Mouse (Mus musculus) lung, postnatal 14 days (tissue): ENCODE measurements at regions not wholly inside any gene's neighbourhood (a gene's known extent, or its start where the extent isn't known, plus 50 kb on each side); places are given as distances from the start of the nearest gene placed in this dataset.

Source experiments
- DNase-seq: peaks from one replicate; pipeline ENCODE4 v3.0.0; 2021

GRCm38 (mm10) chr8:100796628-100797027, 1380.4 kb upstream of the Cdh8 start:
- DNase-seq: no peak

GRCm38 (mm10) chr8:100793951-100794350, 1377.7 kb upstream of the Cdh8 start:
- no peak for DNase-seq

GRCm38 (mm10) chr8:100790592-100791141, 1374.4 kb upstream of the Cdh8 start:
- DNase-seq: no peak

- no peak for DNase-seq
Observed at GRCm38 (mm10) chr8:100788132-100788531, 1371.9 kb upstream of the Cdh8 start.

GRCm38 (mm10) chr8:100772742-100773370, 1356.6 kb upstream of the Cdh8 start:
- DNase-seq: peak; percentile 1

- no peak for DNase-seq
Observed at GRCm38 (mm10) chr8:100769617-100770016, 1353.3 kb upstream of the Cdh8 start.

GRCm38 (mm10) chr8:100733927-100734326, 1317.7 kb upstream of the Cdh8 start:
- no peak for DNase-seq

- no peak for DNase-seq
Observed at GRCm38 (mm10) chr8:100702365-100702764, 1286.1 kb upstream of the Cdh8 start.

- no peak for DNase-seq
Observed at GRCm38 (mm10) chr8:100695043-100695442, 1278.8 kb upstream of the Cdh8 start.

- no peak for DNase-seq
Observed at GRCm38 (mm10) chr8:100678580-100678979, 1262.3 kb upstream of the Cdh8 start.
